8 mouse cellular contexts compared by ENCODE assay signal in genomic region chr5:134176169-134176881, GRCm38 (mm10). TPM values are rescaled to one million over a fixed set of nuclear protein-coding genes. Genes with fewer than 3 reads are reported as not detected.
DNase-seq lines count a peak whose midpoint lies in the region; ATAC-seq lines count a peak whose summit lies in the region.

Rcc1l (minus strand) TSS chr5:134176774.

- peak; percentile 91 for DNase-seq in CD4-positive helper T cell, adult 2 months (ENCODE audit: low read depth, low spot score)
- peak; percentile 79 for DNase-seq in fibroblast of lung, adult 2 months (ENCODE audit: low read depth)
- peak; percentile 92 for DNase-seq in kidney, postnatal 14 days
- peak; percentile 75 for DNase-seq in liver, embryonic 13.5 days
- peak; percentile 84 for DNase-seq in neural tube, embryonic 10.5 days (ENCODE audit: extremely low spot score, low spot score)

- peaks cover 13% of the 10 kb centered on the region for H3K36me3 ChIP-seq in heart, embryonic 14.5 days (ENCODE audit: control insufficient read depth, insufficient read depth, low read length)
- peaks cover 18% of the 10 kb centered on the region for H3K36me3 ChIP-seq in liver, embryonic 13.5 days
- no peaks in the 10 kb centered on the region for H3K36me3 ChIP-seq in stomach, embryonic 16.5 days (ENCODE audit: control insufficient read depth, insufficient read depth, low read length)

- H3K4me2 ChIP-seq in heart, embryonic 14.5 days (ENCODE audit: low read length), result peak within 1 kb of the TSS; percentile 86
- peak within 1 kb of the TSS; percentile 85 for H3K4me2 ChIP-seq in liver, embryonic 13.5 days
- peak within 1 kb of the TSS; percentile 87 for H3K4me2 ChIP-seq in stomach, embryonic 16.5 days (ENCODE audit: low read depth, low read length)

- H3K27me3 ChIP-seq in heart, embryonic 14.5 days (ENCODE audit: control insufficient read depth, insufficient read depth, low read length), result no peaks in the 10 kb centered on the region
- no peaks in the 10 kb centered on the region for H3K27me3 ChIP-seq in liver, embryonic 13.5 days
- H3K27me3 ChIP-seq in stomach, embryonic 16.5 days (ENCODE audit: control insufficient read depth, insufficient read depth, low read length), result no peaks in the 10 kb centered on the region

- peak within 1 kb of the TSS; percentile 81 for H3K9ac ChIP-seq in heart, embryonic 14.5 days (ENCODE audit: low read length)
- peak within 1 kb of the TSS; percentile 82 for H3K9ac ChIP-seq in liver, embryonic 13.5 days
- peak within 1 kb of the TSS; percentile 82 for H3K9ac ChIP-seq in stomach, embryonic 16.5 days (ENCODE audit: low read length)

- H3K9me3 ChIP-seq in heart, embryonic 14.5 days (ENCODE audit: control insufficient read depth, low read length), result no peaks in the 10 kb centered on the region
- H3K9me3 ChIP-seq in liver, embryonic 13.5 days (replicated peaks), result no peaks in the 10 kb centered on the region
- no peaks in the 10 kb centered on the region for H3K9me3 ChIP-seq in stomach, embryonic 16.5 days (replicated peaks; ENCODE audit: control insufficient read depth, low read length)

- H3K27ac ChIP-seq in brown adipose tissue, adult 24 weeks (replicated peaks; ENCODE audit: low read depth, low read length), result peak within 1 kb of the TSS; percentile 68
- peak within 1 kb of the TSS; percentile 78 to 82 for H3K27ac ChIP-seq in heart, embryonic 14.5 days (replicated peaks in 1 of 2; ENCODE audit: control insufficient read depth in 1 of 2, insufficient read depth in 1 of 2, low read depth in 2 of 2, low read length in 2 of 2)
- H3K27ac ChIP-seq in liver, embryonic 13.5 days, result peak within 1 kb of the TSS; percentile 67
- H3K27ac ChIP-seq in stomach, embryonic 16.5 days (ENCODE audit: low read length), result peak within 1 kb of the TSS; percentile 83

- ATAC-seq in heart, embryonic 14.5 days (ENCODE audit: insufficient number of reproducible peaks, insufficient read depth, low FRiP score, low read depth), result peak; percentile 86
- ATAC-seq in liver, embryonic 13.5 days (ENCODE audit: low read depth), result peak; percentile 85
- ATAC-seq in stomach, embryonic 16.5 days (ENCODE audit: insufficient read depth, low FRiP score), result peak; percentile 93

- H3K4me1 ChIP-seq in brown adipose tissue, adult 24 weeks (ENCODE audit: control insufficient read depth, insufficient read depth, insufficient read length, low read length), result no peaks in the 10 kb centered on the region
- peaks cover 6 to 8% of the 10 kb centered on the region in 2 experiments for H3K4me1 ChIP-seq in heart, embryonic 14.5 days (ENCODE audit: control insufficient read depth in 2 of 2, insufficient read depth in 2 of 2, low read length in 2 of 2)
- H3K4me1 ChIP-seq in liver, embryonic 13.5 days (replicated peaks), result peaks cover 62% of the 10 kb centered on the region
- H3K4me1 ChIP-seq in stomach, embryonic 16.5 days (ENCODE audit: control insufficient read depth, insufficient read depth, low read length), result peaks cover 10% of the 10 kb centered on the region

- WGBS in heart, embryonic 14.5 days, result under 1% methylated on average over 72 of the region's 72 CpGs
- under 1% methylated on average over 69 of the region's 72 CpGs for WGBS in liver, embryonic 13.5 days (ENCODE audit: insufficient replicate concordance)
- WGBS in stomach, embryonic 16.5 days, result under 1% methylated on average over 71 of the region's 72 CpGs

- H3K4me3 ChIP-seq in brown adipose tissue, adult 24 weeks (ENCODE audit: insufficient read depth, low read depth, low read length), result peak within 1 kb of the TSS; percentile 84
- peak within 1 kb of the TSS; percentile 91 to 95 for H3K4me3 ChIP-seq in heart, embryonic 14.5 days (ENCODE audit: control insufficient read depth in 1 of 2, insufficient read depth in 1 of 2, low read depth in 1 of 2, low read length in 2 of 2)
- H3K4me3 ChIP-seq in liver, embryonic 13.5 days (replicated peaks), result peak within 1 kb of the TSS; percentile 88
- peak within 1 kb of the TSS; percentile 89 for H3K4me3 ChIP-seq in stomach, embryonic 16.5 days (replicated peaks; ENCODE audit: low read length)

RNA-seq across cellular contexts. Expression of gene Rcc1l, which starts in this region (rescaled TPM):
- polyA plus RNA-seq in brown adipose tissue, adult 24 weeks (2012; ENCODE audit: insufficient read depth, insufficient read length, missing spikeins), result 8.2 and 16.1 TPM in 2 replicates
- 18.8 and 21.5 TPM in 2 replicates for polyA plus RNA-seq in heart, embryonic 14.5 days (2014; fragmentation: Nextera tagmentation; extraction: Ambion mirVana)
- polyA plus RNA-seq in liver, embryonic 13.5 days (2015; fragmentation: Nextera tagmentation; extraction: Ambion mirVana), result 21.1 and 21.9 TPM in 2 replicates
- polyA plus RNA-seq in stomach, embryonic 16.5 days (2015; fragmentation: Nextera tagmentation; extraction: Ambion mirVana), result 20.7 and 25.6 TPM in 2 replicates

Comparison
In these comparisons a context has a peak if more than half of its experiments do, and no peak if none do; other contexts are left out.
1. Peak in every context shown above with its lines: DNase-seq, ATAC-seq, H3K4me3 ChIP-seq and H3K27ac ChIP-seq.